Mouse (Mus musculus) MEL (cell line): ENCODE measurements around the gene Cbwd1. TPM values are rescaled to one million over a fixed set of nuclear protein-coding genes. Genes with fewer than 3 reads are reported as not detected.

Source experiments
- DNase-seq: peaks from one replicate; pipeline ENCODE4 v3.0.0; 2011; ENCODE audit warnings: low read depth, low spot score
- H3K27ac ChIP-seq: 2 replicates; pipeline ENCODE4 v1.5.1; 2012; ENCODE audit warnings: low read depth, mild to moderate bottlenecking, control low read depth, low read length, moderate library complexity; ENCODE audit not compliant: control insufficient read depth
- H3K27me3 ChIP-seq, 2 experiments: fragments of 150-350 bp in 1 of 2; sonication (generic) in 1 of 2; 2 replicates each; pipeline ENCODE4 v1.6.1; 2012; ENCODE audit warnings: low read length in 2 of 2, mild to moderate bottlenecking in 2 of 2, improper control_type of control experiment in 1 of 2, moderate library complexity in 1 of 2; ENCODE audit not compliant: insufficient read depth in 2 of 2, control insufficient read depth in 1 of 2
- H3K36me3 ChIP-seq, 2 experiments: 2 replicates each; pipeline ENCODE4 v1.6.1; 2012 to 2014; ENCODE audit warnings: low read length in 2 of 2, improper control_type of control experiment in 1 of 2, inconsistent platforms in 1 of 2, mild to moderate bottlenecking in 1 of 2; ENCODE audit not compliant: insufficient read depth in 2 of 2, control insufficient read depth in 1 of 2
- H3K4me1 ChIP-seq, 2 experiments: fragments of 150-350 bp in 1 of 2; sonication (generic) in 1 of 2; 2 replicates each; pipeline ENCODE4 v1.6.1; 2012; ENCODE audit warnings: low read length in 2 of 2, improper control_type of control experiment in 1 of 2, mild to moderate bottlenecking in 1 of 2; ENCODE audit not compliant: insufficient read depth in 2 of 2, control insufficient read depth in 1 of 2
- H3K4me3 ChIP-seq, 2 experiments: fragments of 150-350 bp in 1 of 2; sonication (generic) in 1 of 2; 2 replicates each; pipeline ENCODE4 v1.5.1; 2012; ENCODE audit warnings: low read depth in 2 of 2, low read length in 2 of 2, mild to moderate bottlenecking in 2 of 2, moderate library complexity in 2 of 2, control low read depth in 1 of 2, improper control_type of control experiment in 1 of 2; ENCODE audit not compliant: control insufficient read depth in 1 of 2, insufficient read depth in 1 of 2
- H3K79me2 ChIP-seq: 2 replicates; pipeline ENCODE4 v1.6.1; 2012; ENCODE audit warnings: mild to moderate bottlenecking, low read length, moderate library complexity; ENCODE audit not compliant: control insufficient read depth, poor library complexity, insufficient read depth
- H3K9ac ChIP-seq: 2 replicates; pipeline ENCODE4 v1.6.1; 2012; ENCODE audit warnings: low read depth, mild to moderate bottlenecking, control low read depth, low read length, moderate library complexity; ENCODE audit not compliant: control insufficient read depth, poor library complexity, severe bottlenecking
- H3K9me3 ChIP-seq: fragments of 150-350 bp; sonication (generic); replicated peaks from 2 replicates; pipeline ENCODE4 v1.6.1; 2012; ENCODE audit warnings: mild to moderate bottlenecking, low read length, improper control_type of control experiment, moderate library complexity; ENCODE audit not compliant: insufficient read depth
- CTCF ChIP-seq, 3 experiments: IDR thresholded peaks in 2 of 3; conservative IDR thresholded peaks in 1 of 3; 2 replicates each; pipeline ENCODE4 v1.5.1; 2011 to 2012; ENCODE audit warnings: low read length in 3 of 3, low read depth in 2 of 3, mild to moderate bottlenecking in 2 of 3, improper control_type of control experiment in 1 of 3, inconsistent platforms in 1 of 3, mixed read lengths in 1 of 3, moderate library complexity in 1 of 3; ENCODE audit not compliant: control insufficient read depth in 1 of 3, insufficient read depth in 1 of 3, poor library complexity in 1 of 3, severe bottlenecking in 1 of 3
- ELF1 ChIP-seq: IDR thresholded peaks from 2 replicates; pipeline ENCODE4 v1.6.1; 2014; ENCODE audit warnings: low read depth, mild to moderate bottlenecking, inconsistent platforms, low read length, improper control_type of control experiment, moderate library complexity
- EP300 ChIP-seq, 2 experiments: IDR thresholded peaks; 2 replicates each; pipeline ENCODE4 v1.6.1; 2011; ENCODE audit warnings: improper control_type of control experiment in 2 of 2, low read length in 2 of 2, low read depth in 1 of 2, mild to moderate bottlenecking in 1 of 2
- HCFC1 ChIP-seq: IDR thresholded peaks from 2 replicates; pipeline ENCODE4 v1.6.1; 2012; ENCODE audit warnings: low read depth, mild to moderate bottlenecking, inconsistent platforms, low read length, improper control_type of control experiment, moderate library complexity
- JUND ChIP-seq: IDR thresholded peaks from 2 replicates; pipeline ENCODE4 v1.6.1; 2011; ENCODE audit warnings: low read depth, mild to moderate bottlenecking, improper control_type of control experiment, low read length
- KAT2A ChIP-seq: conservative IDR thresholded peaks from 2 replicates; pipeline ENCODE4 v1.6.1; 2012; ENCODE audit warnings: low read depth, low read length, improper control_type of control experiment, inconsistent platforms
- MAFK ChIP-seq: IDR thresholded peaks from 2 replicates; pipeline ENCODE4 v1.6.1; 2011; ENCODE audit warnings: low read depth, mild to moderate bottlenecking, low read length, improper control_type of control experiment, borderline replicate concordance
- MEF2A ChIP-seq: IDR thresholded peaks from 2 replicates; pipeline ENCODE4 v1.6.1; 2014; ENCODE audit warnings: low read depth, mild to moderate bottlenecking, inconsistent platforms, low read length, improper control_type of control experiment; ENCODE audit not compliant: poor library complexity, insufficient replicate concordance, severe bottlenecking; ENCODE audit errors: extremely low read depth
- MXI1 ChIP-seq: IDR thresholded peaks from 2 replicates; pipeline ENCODE4 v1.6.1; 2011; ENCODE audit warnings: mild to moderate bottlenecking, low read depth, low read length, improper control_type of control experiment
- MYC ChIP-seq: IDR thresholded peaks from 2 replicates; pipeline ENCODE4 v1.6.1; 2011; ENCODE audit warnings: low read depth, mild to moderate bottlenecking, low read length, improper control_type of control experiment, moderate library complexity
- NELFE ChIP-seq: IDR thresholded peaks from 2 replicates; pipeline ENCODE4 v1.6.1; 2011; ENCODE audit warnings: low read depth, low read length, improper control_type of control experiment
- NRF1 ChIP-seq: IDR thresholded peaks from 2 replicates; pipeline ENCODE4 v1.6.1; 2014; ENCODE audit warnings: low read depth, mild to moderate bottlenecking, inconsistent platforms, low read length, improper control_type of control experiment, moderate library complexity; ENCODE audit not compliant: poor library complexity, insufficient read depth, severe bottlenecking
- POLR2AphosphoS5 ChIP-seq: IDR thresholded peaks from 2 replicates; pipeline ENCODE4 v1.6.1; 2012; ENCODE audit warnings: low read depth, borderline replicate concordance, mild to moderate bottlenecking, inconsistent platforms, low read length, moderate library complexity, mixed read lengths
- RCOR1 ChIP-seq: IDR thresholded peaks from 2 replicates; pipeline ENCODE4 v1.6.1; 2012; ENCODE audit warnings: low read depth, mild to moderate bottlenecking, inconsistent platforms, low read length, improper control_type of control experiment
- SMC3 ChIP-seq: IDR thresholded peaks from 2 replicates; pipeline ENCODE4 v1.6.1; 2011; ENCODE audit warnings: low read depth, low read length, improper control_type of control experiment
- TBP ChIP-seq: IDR thresholded peaks from 2 replicates; pipeline ENCODE4 v1.8.0; 2011; ENCODE audit warnings: low read depth, low read length, improper control_type of control experiment
- UBTF ChIP-seq: IDR thresholded peaks from 2 replicates; pipeline ENCODE4 v1.6.1; 2012; ENCODE audit warnings: low read depth, mild to moderate bottlenecking, inconsistent platforms, low read length, improper control_type of control experiment, moderate library complexity, borderline replicate concordance; ENCODE audit not compliant: insufficient read depth
- USF2 ChIP-seq, 2 experiments: IDR thresholded peaks; 2 replicates each; pipeline ENCODE4 v1.6.1; 2011 to 2012; ENCODE audit warnings: improper control_type of control experiment in 2 of 2, low read length in 2 of 2, borderline replicate concordance in 1 of 2, inconsistent platforms in 1 of 2, low read depth in 1 of 2, mild to moderate bottlenecking in 1 of 2; ENCODE audit not compliant: insufficient read depth in 1 of 2
- ZC3H11A ChIP-seq: IDR thresholded peaks from 2 replicates; pipeline ENCODE4 v1.6.1; 2012; ENCODE audit warnings: low read depth, mild to moderate bottlenecking, inconsistent platforms, low read length, improper control_type of control experiment
- polyA plus RNA-seq, 2 experiments: library from polyadenylated mRNA; stranded (reverse) in 1 of 2; unstranded in 1 of 2; fragments of >175 nt in 1 of 2; fragments of >200 nt in 1 of 2; gene quantifications; 2 replicates each; pipeline versions ENCODE4 v1.2.1 to v1.2.4; 2012; ENCODE audit warnings: low replicate concordance in 2 of 2, low read depth in 1 of 2; ENCODE audit not compliant: insufficient read length in 2 of 2, insufficient read depth in 1 of 2, missing spikeins in 1 of 2
- total RNA-seq: library from RNA; depleted of rRNA; stranded (reverse); fragments of 300-350 nt; gene quantifications from 2 replicates; pipeline ENCODE4 v1.2.3, GENCODE M21; 2012

Cbwd1 gene
- total and polyA plus RNA-seq, 3 experiments: 14.2 to 24.0 TPM; not detected in 1

DNA sequence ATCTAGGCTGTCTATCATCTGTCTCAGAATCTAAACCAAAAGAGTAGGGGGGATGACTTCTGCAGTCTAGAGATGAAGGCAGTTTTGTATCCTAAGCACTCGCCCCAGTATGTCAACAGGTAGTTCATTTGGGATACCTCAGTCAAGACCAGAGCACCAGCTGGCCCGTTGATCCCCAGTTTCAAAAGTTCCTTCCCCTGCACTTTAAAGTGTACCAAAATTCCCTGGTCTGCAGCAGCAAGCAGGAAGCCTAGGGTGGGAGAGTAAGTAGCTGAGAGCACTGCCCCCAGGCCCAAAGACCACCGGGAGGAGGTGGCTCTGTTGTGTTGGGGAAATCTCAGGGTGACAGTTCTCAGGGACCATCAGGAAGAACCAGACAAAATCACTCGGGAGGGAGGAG lies 64.9 kb downstream of the Cbwd1 start:
- H3K79me2 ChIP-seq: no peaks in the 10 kb centered on the region
- H3K36me3 ChIP-seq: no peaks in the 10 kb centered on the region
- H3K27ac ChIP-seq: no peak overlapping the region
- H3K4me1 ChIP-seq: no peaks in the 10 kb centered on the region
- TF ChIP-seq CTCF (IDR thresholded peaks at IDR 0.05 in 2 of 3, conservative IDR thresholded peaks at IDR 0.05 in 1 of 3; ENCODE audit: control insufficient read depth in 1 of 3, insufficient read depth in 1 of 3, low read depth in 2 of 3, low read length in 3 of 3, poor library complexity in 1 of 3, severe bottlenecking in 1 of 3) (no peak), RCOR1 (no peak), ELF1 (no peak), ZC3H11A (no peak), NELFE (no peak), USF2 (IDR thresholded peaks at IDR 0.05; ENCODE audit: borderline replicate concordance in 1 of 2, insufficient read depth in 1 of 2, low read depth in 1 of 2, low read length in 2 of 2) (no peak), EP300 (IDR thresholded peaks at IDR 0.05; ENCODE audit: low read depth in 1 of 2, low read length in 2 of 2) (no peak), MYC (no peak), MEF2A (no peak), MAFK (no peak), POLR2AphosphoS5 (no peak), JUND (no peak), TBP (no peak), KAT2A (no peak), UBTF (no peak), HCFC1 (no peak), NRF1 (no peak)
- TF ChIP-seq, all 39 proteins: peak for 0
- Histone ChIP-seq H3K4me3 (no peak overlapping the region), H3K27me3 (no peaks in the 10 kb centered on the region), H3K9ac (no peak overlapping the region), H3K9me3 (no peaks in the 10 kb centered on the region)
- no peak for DNase-seq

- Histone ChIP-seq H3K9me3 (no peaks in the 10 kb centered on the region), H3K9ac (no peak overlapping the region), H3K4me1 (no peaks in the 10 kb centered on the region), H3K27me3 (no peaks in the 10 kb centered on the region), H3K4me3 (no peak overlapping the region), H3K79me2 (no peaks in the 10 kb centered on the region), H3K27ac (no peak overlapping the region), H3K36me3 (no peaks in the 10 kb centered on the region)
- no peak for DNase-seq
- no peak for TF ChIP-seq CTCF (IDR thresholded peaks at IDR 0.05 in 2 of 3, conservative IDR thresholded peaks at IDR 0.05 in 1 of 3; ENCODE audit: control insufficient read depth in 1 of 3, insufficient read depth in 1 of 3, low read depth in 2 of 3, low read length in 3 of 3, poor library complexity in 1 of 3, severe bottlenecking in 1 of 3)
- no peak for TF ChIP-seq UBTF
- no peak for TF ChIP-seq JUND
- TF ChIP-seq MXI1: no peak
- TF ChIP-seq SMC3: no peak
These were observed 74.5 kb downstream of the Cbwd1 start for GRCm38 (mm10) chr19:24886888-24887287.
